Mouse (Mus musculus) liver, postnatal 0 days (tissue): ENCODE measurements around the gene Srbd1. TPM values are rescaled to one million over a fixed set of nuclear protein-coding genes. Genes with fewer than 3 reads are reported as not detected.

Experiments used
- ATAC-seq: fragments of 200-750 bp; cut with Nextera tagmentation; 2 replicates; pipeline ENCODE4 v1.8.0; 2017; ENCODE audit warnings: mild to moderate bottlenecking, moderate library complexity
- DNase-seq: peaks from one replicate; pipeline ENCODE4 v3.0.0-alpha.2; 2016
- H3K27ac ChIP-seq: fragments of 300-500 bp; sonication (generic); 2 replicates; pipeline ENCODE4 v1.5.1; 2014; ENCODE audit warnings: antibody characterized with exemption, moderate library complexity, mild to moderate bottlenecking, low read depth
- H3K27me3 ChIP-seq: fragments of 300-500 bp; sonication (generic); 2 replicates; pipeline ENCODE4 v1.6.1; 2014; ENCODE audit warnings: low read length, control low read depth, mixed read lengths; ENCODE audit not compliant: insufficient read depth
- H3K36me3 ChIP-seq: fragments of 300-500 bp; sonication (generic); replicated peaks from 2 replicates; pipeline ENCODE4 v1.6.1; 2014; ENCODE audit warnings: mild to moderate bottlenecking, control low read depth, low read length, moderate library complexity, mixed read lengths; ENCODE audit not compliant: insufficient read depth
- H3K4me1 ChIP-seq: fragments of 300-500 bp; sonication (generic); 2 replicates; pipeline ENCODE4 v1.6.1; 2014; ENCODE audit warnings: antibody characterized with exemption, mild to moderate bottlenecking, control low read depth; ENCODE audit not compliant: insufficient read depth
- H3K4me2 ChIP-seq: fragments of 300-500 bp; sonication (generic); 2 replicates; pipeline ENCODE4 v1.6.1; 2014; ENCODE audit warnings: low read depth, mild to moderate bottlenecking, low read length, moderate library complexity, mixed read lengths
- H3K4me3 ChIP-seq: fragments of 300-500 bp; sonication (generic); 2 replicates; pipeline ENCODE4 v1.5.1; 2014; ENCODE audit warnings: low read depth, low read length
- H3K9ac ChIP-seq: fragments of 300-500 bp; sonication (generic); replicated peaks from 2 replicates; pipeline ENCODE4 v1.6.1; 2014; ENCODE audit warnings: mild to moderate bottlenecking, moderate library complexity
- H3K9me3 ChIP-seq: fragments of 300-500 bp; sonication (generic); 2 replicates; pipeline ENCODE4 v1.6.1; 2016; ENCODE audit warnings: mild to moderate bottlenecking, control low read depth, low read length, mixed read lengths
- CTCF ChIP-seq: sonication (generic); IDR thresholded peaks from 2 replicates; pipeline ENCODE4 v1.5.1; 2016; ENCODE audit warnings: antibody characterized with exemption, low read depth
- EP300 ChIP-seq: IDR thresholded peaks from 2 replicates; pipeline ENCODE4 v1.6.1; 2016; ENCODE audit warnings: antibody characterized with exemption, low read depth, mild to moderate bottlenecking
- WGBS: fragments of 180-500 bp; shearing (Covaris S2); extraction: QIAGEN DNeasy Blood & Tissue Kit; methylation state at CpG from one replicate; pipeline ENCODE4 v1.1.7; 2014; ENCODE audit not compliant: insufficient replicate concordance; 5-methylcytosine and 5-hydroxymethylcytosine counted together
- polyA plus RNA-seq: library from polyadenylated mRNA; unstranded; fragments of >200 nt; fragmentation: Nextera tagmentation; extraction: Ambion mirVana; gene quantifications from 2 replicates; pipeline ENCODE4 v1.2.1, GENCODE M21; 2015

The Srbd1 gene
- polyA plus RNA-seq, 1 experiment from 2014 or later = 3.9 TPM

DNA sequence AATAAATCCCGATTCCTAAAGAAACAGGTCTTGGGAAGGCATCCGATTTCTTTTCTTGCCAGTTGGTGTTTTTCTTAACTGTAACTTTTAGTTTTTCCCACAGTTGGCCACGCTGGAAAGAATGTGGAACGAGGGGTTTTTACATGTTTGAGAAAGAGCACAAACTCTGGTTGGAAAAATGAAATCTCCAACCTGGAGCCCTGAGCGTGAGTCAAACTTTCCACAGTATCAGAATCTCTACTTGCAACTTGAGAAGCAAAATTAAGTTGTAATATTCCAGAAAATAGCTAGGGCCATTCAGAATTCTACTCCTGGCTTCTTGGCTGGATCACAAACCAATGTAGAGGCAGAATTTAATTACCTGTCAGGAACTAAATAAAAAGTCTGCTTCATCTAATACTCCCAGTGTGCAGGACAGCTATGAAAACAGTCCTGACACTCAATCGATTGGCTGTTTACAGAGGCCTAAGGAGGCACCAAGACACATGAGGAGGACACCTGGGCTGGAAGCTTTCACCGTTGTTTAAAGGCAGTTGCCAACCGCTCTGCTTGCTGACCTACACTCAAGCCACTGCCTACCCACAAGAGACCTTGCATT is 203.7 kb downstream of the Srbd1 start:
- no peaks in the 10 kb centered on the region; the same call in 1 of the 2 replicates for H3K9me3 ChIP-seq
- H3K4me1 ChIP-seq = no peaks in the 10 kb centered on the region
- WGBS = 82% methylated on average over 8 of the region's 8 CpGs
- no peak overlapping the region for H3K4me2 ChIP-seq
- H3K27me3 ChIP-seq = peaks cover 4% of the 10 kb centered on the region; the same call in 1 of the 2 replicates
- H3K27ac ChIP-seq = no peak overlapping the region
- H3K36me3 ChIP-seq = no peaks in the 10 kb centered on the region
- H3K4me3 ChIP-seq = no peak overlapping the region
- no peak overlapping the region for H3K9ac ChIP-seq
- ATAC-seq (no peak), DNase-seq (no peak)
- TF ChIP-seq EP300 (no peak), CTCF (no peak)

DNA sequence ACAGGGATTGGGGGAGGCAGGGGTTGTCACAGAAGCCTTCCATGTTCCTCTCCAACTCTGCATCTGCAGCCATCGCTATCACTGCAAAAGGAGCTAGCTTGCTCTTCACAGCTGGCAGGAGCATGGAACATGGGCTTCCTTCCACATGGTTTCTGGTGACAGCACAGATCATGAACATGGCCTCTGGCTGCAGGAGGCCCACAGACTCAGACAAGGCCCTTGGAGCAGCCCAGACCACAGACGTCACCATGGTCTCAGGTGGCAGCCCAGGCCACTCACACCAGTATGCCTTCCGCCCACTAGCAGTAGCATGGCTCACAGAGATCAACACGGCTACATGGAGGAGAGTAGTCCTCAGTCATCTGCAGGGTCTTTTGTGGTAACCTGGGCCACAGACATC is 207.8 kb downstream of the Srbd1 start:
- ATAC-seq (no peak), DNase-seq (no peak)
- Histone ChIP-seq H3K4me2 (no peak overlapping the region), H3K27ac (no peak overlapping the region), H3K4me3 (no peak overlapping the region), H3K9me3 (no peaks in the 10 kb centered on the region), H3K27me3 (no peaks in the 10 kb centered on the region), H3K36me3 (no peaks in the 10 kb centered on the region), H3K9ac (no peak overlapping the region), H3K4me1 (no peaks in the 10 kb centered on the region)
- TF ChIP-seq EP300 (no peak), CTCF (no peak)
- WGBS = 82% methylated on average over 4 of the region's 4 CpGs

- TF ChIP-seq EP300 = no peak
- no peak for TF ChIP-seq CTCF
- no peak overlapping the region for H3K27ac ChIP-seq
- no peaks in the 10 kb centered on the region for H3K9me3 ChIP-seq
- no peak overlapping the region for H3K9ac ChIP-seq
- no peaks in the 10 kb centered on the region for H3K27me3 ChIP-seq
- H3K4me2 ChIP-seq = no peak overlapping the region
- no peak overlapping the region for H3K4me3 ChIP-seq
- H3K36me3 ChIP-seq = no peaks in the 10 kb centered on the region
- H3K4me1 ChIP-seq = peaks cover 6% of the 10 kb centered on the region; the same call in 1 of the 2 replicates
- DNase-seq (no peak), ATAC-seq (no peak)
- WGBS = 81% methylated on average over 10 of the region's 10 CpGs
Observed at GRCm38 (mm10) chr17:85935268-85935667, 209.7 kb downstream of the Srbd1 start.

Other genes with a start within 250 kb of the Srbd1 start
- 1.9 and 2.0 TPM in 2 replicates for gene Prkce, start 22.6 kb upstream of the Srbd1 start, polyA plus RNA-seq